Mouse (Mus musculus) liver, postnatal 0 days (tissue): ENCODE data around the gene Ppp6r2. TPM values are rescaled to one million over a fixed set of nuclear protein-coding genes. Genes with fewer than 3 reads are reported as not detected.

Source experiments
- ATAC-seq: fragments of 200-750 bp; cut with Nextera tagmentation; 2 replicates; pipeline ENCODE4 v1.8.0; 2017; ENCODE audit warnings: mild to moderate bottlenecking, moderate library complexity
- DNase-seq: peaks from one replicate; pipeline ENCODE4 v3.0.0-alpha.2; 2016
- H3K27ac ChIP-seq: fragments of 300-500 bp; sonication (generic); 2 replicates; pipeline ENCODE4 v1.5.1; 2014; ENCODE audit warnings: antibody characterized with exemption, moderate library complexity, mild to moderate bottlenecking, low read depth
- H3K27me3 ChIP-seq: fragments of 300-500 bp; sonication (generic); 2 replicates; pipeline ENCODE4 v1.6.1; 2014; ENCODE audit warnings: low read length, control low read depth, mixed read lengths; ENCODE audit not compliant: insufficient read depth
- H3K36me3 ChIP-seq: fragments of 300-500 bp; sonication (generic); replicated peaks from 2 replicates; pipeline ENCODE4 v1.6.1; 2014; ENCODE audit warnings: mild to moderate bottlenecking, control low read depth, low read length, moderate library complexity, mixed read lengths; ENCODE audit not compliant: insufficient read depth
- H3K4me1 ChIP-seq: fragments of 300-500 bp; sonication (generic); 2 replicates; pipeline ENCODE4 v1.6.1; 2014; ENCODE audit warnings: antibody characterized with exemption, mild to moderate bottlenecking, control low read depth; ENCODE audit not compliant: insufficient read depth
- H3K4me2 ChIP-seq: fragments of 300-500 bp; sonication (generic); 2 replicates; pipeline ENCODE4 v1.6.1; 2014; ENCODE audit warnings: low read depth, mild to moderate bottlenecking, low read length, moderate library complexity, mixed read lengths
- H3K4me3 ChIP-seq: fragments of 300-500 bp; sonication (generic); 2 replicates; pipeline ENCODE4 v1.5.1; 2014; ENCODE audit warnings: low read depth, low read length
- H3K9ac ChIP-seq: fragments of 300-500 bp; sonication (generic); replicated peaks from 2 replicates; pipeline ENCODE4 v1.6.1; 2014; ENCODE audit warnings: mild to moderate bottlenecking, moderate library complexity
- H3K9me3 ChIP-seq: fragments of 300-500 bp; sonication (generic); 2 replicates; pipeline ENCODE4 v1.6.1; 2016; ENCODE audit warnings: mild to moderate bottlenecking, control low read depth, low read length, mixed read lengths
- CTCF ChIP-seq: sonication (generic); IDR thresholded peaks from 2 replicates; pipeline ENCODE4 v1.5.1; 2016; ENCODE audit warnings: antibody characterized with exemption, low read depth
- EP300 ChIP-seq: IDR thresholded peaks from 2 replicates; pipeline ENCODE4 v1.6.1; 2016; ENCODE audit warnings: antibody characterized with exemption, low read depth, mild to moderate bottlenecking
- WGBS: fragments of 180-500 bp; shearing (Covaris S2); extraction: QIAGEN DNeasy Blood & Tissue Kit; methylation state at CpG from one replicate; pipeline ENCODE4 v1.1.7; 2014; ENCODE audit not compliant: insufficient replicate concordance; 5-methylcytosine and 5-hydroxymethylcytosine counted together
- polyA plus RNA-seq: library from polyadenylated mRNA; unstranded; fragments of >200 nt; fragmentation: Nextera tagmentation; extraction: Ambion mirVana; gene quantifications from 2 replicates; pipeline ENCODE4 v1.2.1, GENCODE M21; 2015

Gene Ppp6r2
- polyA plus RNA-seq, 1 experiment from 2014 or later, result 18.1 TPM

GRCm38 (mm10) chr15:89275497-89275896 is 64.1 kb downstream of the Ppp6r2 start:
- peaks cover 44% of the 10 kb centered on the region for H3K36me3 ChIP-seq
- WGBS, result 82% methylated on average over 3 of the region's 3 CpGs
- no peak for ATAC-seq

GRCm38 (mm10) chr15:89277366-89277765 is 66.0 kb downstream of the Ppp6r2 start:
- H3K9ac ChIP-seq, result no peak overlapping the region
- WGBS, result 95% methylated on average over 4 of the region's 4 CpGs
- no peak for TF ChIP-seq CTCF
- no peak for TF ChIP-seq EP300
- H3K36me3 ChIP-seq, result peaks cover 58% of the 10 kb centered on the region
- H3K9me3 ChIP-seq, result no peaks in the 10 kb centered on the region
- no peaks in the 10 kb centered on the region for H3K4me1 ChIP-seq
- DNase-seq, result no peak
- H3K4me3 ChIP-seq, result no peak overlapping the region
- H3K27me3 ChIP-seq, result no peaks in the 10 kb centered on the region
- no peak for ATAC-seq
- no peak overlapping the region for H3K27ac ChIP-seq
- H3K4me2 ChIP-seq, result no peak overlapping the region

More at GRCm38 (mm10) chr15:89275497-89275896, 64.1 kb downstream of the Ppp6r2 start:
- no peak overlapping the region for H3K4me3 ChIP-seq
- no peaks in the 10 kb centered on the region for H3K4me1 ChIP-seq
- H3K9ac ChIP-seq, result no peak overlapping the region
- H3K4me2 ChIP-seq, result no peak overlapping the region
- no peak for TF ChIP-seq EP300
- no peak for DNase-seq
- H3K27me3 ChIP-seq, result no peaks in the 10 kb centered on the region
- no peak overlapping the region for H3K27ac ChIP-seq
- no peaks in the 10 kb centered on the region for H3K9me3 ChIP-seq

GRCm38 (mm10) chr15:89282546-89282945 is 71.2 kb downstream of the Ppp6r2 start:
- Histone ChIP-seq H3K4me3 (no peak overlapping the region), H3K9ac (no peak overlapping the region), H3K36me3 (peaks cover 66% of the 10 kb centered on the region), H3K4me1 (0 out of 2 replicates have a peak, but pooled peaks cover 3% of the 10 kb centered on the region), H3K27ac (no peak overlapping the region), H3K4me2 (no peak overlapping the region), H3K9me3 (no peaks in the 10 kb centered on the region), H3K27me3 (no peaks in the 10 kb centered on the region)
- no peak for ATAC-seq
- DNase-seq, result no peak
- no peak for TF ChIP-seq CTCF
- no peak for TF ChIP-seq EP300
- 88% methylated on average over 6 of the region's 6 CpGs for WGBS

GRCm38 (mm10) chr15:89284094-89284493 is 72.7 kb downstream of the Ppp6r2 start:
- ATAC-seq, result no peak
- 0 out of 2 replicates have a peak, but pooled peaks cover 3% of the 10 kb centered on the region for H3K4me1 ChIP-seq
- H3K9ac ChIP-seq, result no peak overlapping the region
- H3K36me3 ChIP-seq, result peaks cover 73% of the 10 kb centered on the region
- H3K4me2 ChIP-seq, result no peak overlapping the region
- no peak overlapping the region for H3K4me3 ChIP-seq
- DNase-seq, result no peak
- WGBS, result 75% methylated on average over 2 of the region's 2 CpGs
- H3K9me3 ChIP-seq, result no peaks in the 10 kb centered on the region
- H3K27me3 ChIP-seq, result no peaks in the 10 kb centered on the region
- TF ChIP-seq EP300 (no peak), CTCF (no peak)
- no peak overlapping the region for H3K27ac ChIP-seq

GRCm38 (mm10) chr15:89285004-89285403 is 73.7 kb downstream of the Ppp6r2 start:
- TF ChIP-seq CTCF (no peak), EP300 (no peak)
- peak; percentile 86 for ATAC-seq
- Histone ChIP-seq H3K27ac (peak overlapping the region; percentile 60), H3K27me3 (no peaks in the 10 kb centered on the region), H3K4me2 (peak overlapping the region; percentile 51), H3K4me1 (0 out of 2 replicates have a peak, but pooled peaks cover 3% of the 10 kb centered on the region), H3K9me3 (no peaks in the 10 kb centered on the region), H3K4me3 (no peak overlapping the region), H3K9ac (no peak overlapping the region), H3K36me3 (peaks cover 72% of the 10 kb centered on the region)
- DNase-seq, result no peak

- TF ChIP-seq CTCF (no peak), EP300 (peak; percentile 74)
Observed at GRCm38 (mm10) chr15:89285478-89285877, 74.1 kb downstream of the Ppp6r2 start.

GRCm38 (mm10) chr15:89286114-89286513 is 74.8 kb downstream of the Ppp6r2 start:
- ATAC-seq (peak; percentile 18; the same call in 1 of the 2 replicates), DNase-seq (no peak)
- H3K27ac ChIP-seq, result no peak overlapping the region
- H3K9me3 ChIP-seq, result no peaks in the 10 kb centered on the region
- 64% methylated on average over 7 of the region's 7 CpGs for WGBS
- H3K4me1 ChIP-seq, result 0 out of 2 replicates have a peak, but pooled peaks cover 3% of the 10 kb centered on the region
- no peaks in the 10 kb centered on the region for H3K27me3 ChIP-seq
- peaks cover 66% of the 10 kb centered on the region for H3K36me3 ChIP-seq
- H3K9ac ChIP-seq, result no peak overlapping the region
- no peak overlapping the region for H3K4me3 ChIP-seq
- TF ChIP-seq EP300 (no peak), CTCF (no peak)
- H3K4me2 ChIP-seq, result peak overlapping the region; percentile 51

More at GRCm38 (mm10) chr15:89285478-89285877, 74.1 kb downstream of the Ppp6r2 start:
- DNase-seq (no peak), ATAC-seq (peak; percentile 89)
- H3K36me3 ChIP-seq, result peaks cover 68% of the 10 kb centered on the region
- H3K9me3 ChIP-seq, result no peaks in the 10 kb centered on the region
- H3K27ac ChIP-seq, result peak overlapping the region; percentile 60
- H3K9ac ChIP-seq, result no peak overlapping the region
- 69% methylated on average over 5 of the region's 5 CpGs for WGBS
- H3K4me3 ChIP-seq, result no peak overlapping the region
- no peaks in the 10 kb centered on the region for H3K27me3 ChIP-seq
- H3K4me2 ChIP-seq, result peak overlapping the region; percentile 51
- 0 out of 2 replicates have a peak, but pooled peaks cover 3% of the 10 kb centered on the region for H3K4me1 ChIP-seq
